Mouse (Mus musculus): ENCODE results near the gene Atp1a3. TPM values are rescaled to one million over a fixed set of nuclear protein-coding genes. Genes with fewer than 3 reads are reported as not detected.
A peak's percentile ranks its signal among the peaks of the same experiment; 100 is the strongest.

Gene Atp1a3
- polyA plus RNA-seq, 1 experiment from 2014 or later = 0.54 TPM

GRCm38 (mm10) chr7:24973902-24974301, 31.9 kb downstream of the Atp1a3 start:
- H3K9ac ChIP-seq = no peak overlapping the region
- H3K9me3 ChIP-seq (replicated peaks) = no peaks in the 10 kb centered on the region
- peaks cover 10% of the 10 kb centered on the region for H3K4me1 ChIP-seq (replicated peaks)
- no peak overlapping the region for H3K4me3 ChIP-seq
- no peaks in the 10 kb centered on the region for H3K27me3 ChIP-seq
- no peak overlapping the region for H3K27ac ChIP-seq
- peaks cover 10% of the 10 kb centered on the region for H3K36me3 ChIP-seq
- ATAC-seq (replicated peaks; ENCODE audit: insufficient number of reproducible peaks, insufficient read depth, low FRiP score, low read depth) = no peak
- WGBS = 60% methylated on average over 5 of the region's 5 CpGs
- no peak overlapping the region for H3K4me2 ChIP-seq

- 71% methylated on average over 4 of the region's 4 CpGs for WGBS
- Histone ChIP-seq H3K9ac (no peak overlapping the region), H3K4me2 (no peak overlapping the region), H3K4me1 (replicated peaks) (peaks cover 10% of the 10 kb centered on the region), H3K27ac (no peak overlapping the region), H3K36me3 (peaks cover 10% of the 10 kb centered on the region), H3K27me3 (no peaks in the 10 kb centered on the region), H3K4me3 (no peak overlapping the region), H3K9me3 (replicated peaks) (no peaks in the 10 kb centered on the region)
- ATAC-seq (replicated peaks; ENCODE audit: insufficient number of reproducible peaks, insufficient read depth, low FRiP score, low read depth) = no peak
Measured at GRCm38 (mm10) chr7:24973208-24973607, 32.5 kb downstream of the Atp1a3 start.

- Histone ChIP-seq H3K9me3 (replicated peaks) (no peaks in the 10 kb centered on the region), H3K36me3 (peaks cover 10% of the 10 kb centered on the region), H3K27me3 (no peaks in the 10 kb centered on the region), H3K27ac (peak within 1 kb of the TSS; percentile 81), H3K9ac (peak within 1 kb of the TSS; percentile 91), H3K4me1 (replicated peaks) (peaks cover 10% of the 10 kb centered on the region), H3K4me3 (peak within 1 kb of the TSS; percentile 89), H3K4me2 (peak within 1 kb of the TSS; percentile 79)
- peak; percentile 94 for ATAC-seq (replicated peaks; ENCODE audit: insufficient number of reproducible peaks, insufficient read depth, low FRiP score, low read depth)
- WGBS = under 1% methylated on average over 45 of the region's 45 CpGs
Measured at GRCm38 (mm10) chr7:24971972-24972893, 33.5 kb downstream of the Atp1a3 start, which contains the start of gene Rabac1. Gene Rabac1, minus strand, starts transcription at chr7:24972754.

GRCm38 (mm10) chr7:24971261-24971971, 34.3 kb downstream of the Atp1a3 start:
- H3K27me3 ChIP-seq = no peaks in the 10 kb centered on the region
- peaks cover 10% of the 10 kb centered on the region for H3K4me1 ChIP-seq (replicated peaks)
- H3K9ac ChIP-seq = peak overlapping the region; percentile 91
- peak overlapping the region; percentile 79 for H3K4me2 ChIP-seq
- no peak for ATAC-seq (replicated peaks; ENCODE audit: insufficient number of reproducible peaks, insufficient read depth, low FRiP score, low read depth)
- H3K36me3 ChIP-seq = peaks cover 10% of the 10 kb centered on the region
- peak overlapping the region; percentile 89 for H3K4me3 ChIP-seq
- WGBS = 12% methylated on average over 17 of the region's 19 CpGs
- H3K9me3 ChIP-seq (replicated peaks) = no peaks in the 10 kb centered on the region
- peak overlapping the region; percentile 81 for H3K27ac ChIP-seq

- 96% methylated on average over 3 of the region's 3 CpGs for WGBS
- ATAC-seq (replicated peaks; ENCODE audit: insufficient number of reproducible peaks, insufficient read depth, low FRiP score, low read depth) = no peak
- H3K4me2 ChIP-seq = no peak overlapping the region
Measured at GRCm38 (mm10) chr7:24970341-24970740, 35.4 kb downstream of the Atp1a3 start.

GRCm38 (mm10) chr7:24969805-24970204, 36.0 kb downstream of the Atp1a3 start:
- no peak for ATAC-seq (replicated peaks; ENCODE audit: insufficient number of reproducible peaks, insufficient read depth, low FRiP score, low read depth)
- Histone ChIP-seq H3K27me3 (no peaks in the 10 kb centered on the region), H3K9me3 (replicated peaks) (no peaks in the 10 kb centered on the region), H3K9ac (no peak overlapping the region), H3K4me3 (no peak overlapping the region), H3K27ac (no peak overlapping the region), H3K36me3 (peaks cover 10% of the 10 kb centered on the region), H3K4me1 (replicated peaks) (peaks cover 10% of the 10 kb centered on the region), H3K4me2 (no peak overlapping the region)
- WGBS = 72% methylated on average over 12 of the region's 12 CpGs

More at GRCm38 (mm10) chr7:24970341-24970740, 35.4 kb downstream of the Atp1a3 start:
- peaks cover 10% of the 10 kb centered on the region for H3K36me3 ChIP-seq
- H3K27ac ChIP-seq = no peak overlapping the region
- peaks cover 10% of the 10 kb centered on the region for H3K4me1 ChIP-seq (replicated peaks)
- H3K27me3 ChIP-seq = no peaks in the 10 kb centered on the region
- no peak overlapping the region for H3K9ac ChIP-seq
- no peak overlapping the region for H3K4me3 ChIP-seq
- H3K9me3 ChIP-seq (replicated peaks) = no peaks in the 10 kb centered on the region

GRCm38 (mm10) chr7:24968463-24968862, 37.3 kb downstream of the Atp1a3 start:
- Histone ChIP-seq H3K27me3 (no peaks in the 10 kb centered on the region), H3K27ac (no peak overlapping the region), H3K4me1 (replicated peaks) (peaks cover 10% of the 10 kb centered on the region), H3K4me2 (no peak overlapping the region), H3K9me3 (replicated peaks) (no peaks in the 10 kb centered on the region), H3K36me3 (peaks cover 10% of the 10 kb centered on the region), H3K4me3 (no peak overlapping the region), H3K9ac (no peak overlapping the region)
- ATAC-seq (replicated peaks; ENCODE audit: insufficient number of reproducible peaks, insufficient read depth, low FRiP score, low read depth) = no peak
- WGBS = 69% methylated on average over 6 of the region's 6 CpGs

GRCm38 (mm10) chr7:24967966-24968365, 37.8 kb downstream of the Atp1a3 start:
- ATAC-seq (replicated peaks; ENCODE audit: insufficient number of reproducible peaks, insufficient read depth, low FRiP score, low read depth) = no peak
- WGBS = 82% methylated on average over 8 of the region's 8 CpGs
- H3K4me1 ChIP-seq (replicated peaks) = peaks cover 10% of the 10 kb centered on the region

GRCm38 (mm10) chr7:24964897-24965535, 40.7 kb downstream of the Atp1a3 start:
- Histone ChIP-seq H3K4me2 (no peak overlapping the region), H3K36me3 (peaks cover 6% of the 10 kb centered on the region), H3K4me3 (no peak overlapping the region), H3K9ac (no peak overlapping the region), H3K4me1 (replicated peaks) (no peaks in the 10 kb centered on the region), H3K9me3 (replicated peaks) (no peaks in the 10 kb centered on the region), H3K27ac (no peak overlapping the region), H3K27me3 (no peaks in the 10 kb centered on the region)
- ATAC-seq (replicated peaks; ENCODE audit: insufficient number of reproducible peaks, insufficient read depth, low FRiP score, low read depth) = no peak
- WGBS = 10% methylated on average over 5 of the region's 5 CpGs

More at GRCm38 (mm10) chr7:24967966-24968365, 37.8 kb downstream of the Atp1a3 start:
- Histone ChIP-seq H3K27ac (no peak overlapping the region), H3K27me3 (no peaks in the 10 kb centered on the region), H3K9me3 (replicated peaks) (no peaks in the 10 kb centered on the region), H3K4me3 (no peak overlapping the region), H3K9ac (no peak overlapping the region), H3K4me2 (no peak overlapping the region), H3K36me3 (peaks cover 10% of the 10 kb centered on the region)

- no peak overlapping the region for H3K4me2 ChIP-seq
- H3K27me3 ChIP-seq = no peaks in the 10 kb centered on the region
- H3K36me3 ChIP-seq = no peaks in the 10 kb centered on the region
- no peak overlapping the region for H3K4me3 ChIP-seq
- H3K27ac ChIP-seq = no peak overlapping the region
- no peaks in the 10 kb centered on the region for H3K4me1 ChIP-seq (replicated peaks)
- no peaks in the 10 kb centered on the region for H3K9me3 ChIP-seq (replicated peaks)
- WGBS = 60% methylated on average over 2 of the region's 2 CpGs
- H3K9ac ChIP-seq = no peak overlapping the region
- no peak for ATAC-seq (replicated peaks; ENCODE audit: insufficient number of reproducible peaks, insufficient read depth, low FRiP score, low read depth)
Measured at GRCm38 (mm10) chr7:24964288-24964687, 41.5 kb downstream of the Atp1a3 start.

- no peaks in the 10 kb centered on the region for H3K36me3 ChIP-seq
- H3K27me3 ChIP-seq = peaks cover 73% of the 10 kb centered on the region
- H3K9me3 ChIP-seq (replicated peaks) = no peaks in the 10 kb centered on the region
- no peak for ATAC-seq (replicated peaks; ENCODE audit: insufficient number of reproducible peaks, insufficient read depth, low FRiP score, low read depth)
- H3K4me1 ChIP-seq (replicated peaks) = peaks cover 14% of the 10 kb centered on the region
- H3K4me3 ChIP-seq = peak overlapping the region; percentile 44
- 7% methylated on average over 29 of the region's 33 CpGs for WGBS
- H3K4me2 ChIP-seq = peak overlapping the region; percentile 65
- peak overlapping the region; percentile 25; the same call in 1 of the 2 replicates for H3K9ac ChIP-seq
- no peak overlapping the region for H3K27ac ChIP-seq
Measured at GRCm38 (mm10) chr7:24955226-24955625, 50.5 kb downstream of the Atp1a3 start.
